Comparison of ENCODE assay signal across 8 mouse cellular contexts in genomic region chr5:109923261-109924071, GRCm38 (mm10). TPM values are rescaled to one million over a fixed set of nuclear protein-coding genes. Genes with fewer than 3 reads are reported as not detected.
DNase-seq lines count a peak whose midpoint lies in the region; ATAC-seq lines count a peak whose summit lies in the region.
"Not testable (repeated sequence)": the region's sequence is repeated elsewhere in the genome, so short reads cannot be mapped to it uniquely, and the experiment has no call there.

TSS of gene Gm15446 (plus strand) at chr5:109923400.

- peak within 1 kb of the TSS; percentile 48 for H3K4me3 ChIP-seq in hindbrain, embryonic 14.5 days (replicated peaks; ENCODE audit: low read length)

- H3K36me3 ChIP-seq in hindbrain, embryonic 14.5 days (replicated peaks; ENCODE audit: control insufficient read depth, insufficient read depth), result not testable (repeated sequence)

- not testable (repeated sequence) for H3K27me3 ChIP-seq in hindbrain, embryonic 14.5 days (ENCODE audit: control insufficient read depth, insufficient read depth, low read length)

- peak; percentile 89 for DNase-seq in R1 (ENCODE audit: low read depth, low spot score)
- peak; percentile 87 to 91 for DNase-seq in cerebellum, postnatal 25 days
- DNase-seq in frontal cortex, postnatal 25 days (ENCODE audit: low spot score in 2 of 2), result peak; percentile 78 to 83
- peak; percentile 82 for DNase-seq in hindbrain, embryonic 14.5 days (ENCODE audit: low spot score)
- peak; percentile 87 to 91 for DNase-seq in layer of hippocampus, postnatal 36 days
- DNase-seq in lung, postnatal 36 days, result peak; percentile 96
- DNase-seq in retina, postnatal 1 day, result peak; percentile 90
- peak; percentile 86 to 88 for DNase-seq in urinary bladder, adult 18-20 months (ENCODE audit: low spot score in 2 of 2)

- peak within 1 kb of the TSS; percentile 60 for H3K4me2 ChIP-seq in hindbrain, embryonic 14.5 days (replicated peaks)

- not testable (repeated sequence) for H3K4me1 ChIP-seq in hindbrain, embryonic 14.5 days (replicated peaks; ENCODE audit: control insufficient read depth, insufficient read depth, low read length)

- not testable (repeated sequence) for H3K9me3 ChIP-seq in hindbrain, embryonic 14.5 days (ENCODE audit: control insufficient read depth, low read length)

- peak within 1 kb of the TSS; percentile 3; the same call in 1 of the 2 replicates for H3K27ac ChIP-seq in hindbrain, embryonic 14.5 days

- H3K9ac ChIP-seq in hindbrain, embryonic 14.5 days, result peak within 1 kb of the TSS; percentile 67

- under 1% methylated on average over 22 of the region's 22 CpGs for WGBS in hindbrain, embryonic 14.5 days

- ATAC-seq in hindbrain, embryonic 14.5 days (ENCODE audit: low FRiP score), result peak; percentile 100

RNA-seq across cellular contexts. Expression of gene Gm15446, which starts in this region (rescaled TPM):
- polyA plus RNA-seq in hindbrain, embryonic 14.5 days (2014; fragmentation: Nextera tagmentation; extraction: Ambion mirVana), result 0.23 and 0.74 TPM in 2 replicates
- 10 to 100 TPM; 38.8 to 42.3 TPM for total RNA-seq in layer of hippocampus, postnatal 36 days (2021)

Comparison
In these comparisons a context has a peak if more than half of its experiments do, and no peak if none do; other contexts are left out.
1. Peak in every context shown above with its lines: DNase-seq, ATAC-seq, H3K4me3 ChIP-seq and H3K27ac ChIP-seq.
2. Peak in DNase-seq, ATAC-seq, H3K4me3 ChIP-seq, H3K27ac ChIP-seq, H3K9ac ChIP-seq and H3K4me2 ChIP-seq in hindbrain, embryonic 14.5 days; RNA of the gene not detected or under 1 TPM.